Mouse (Mus musculus) large intestine, adult 2 months (tissue): Measurements from ENCODE around the gene Gm4513. TPM values are rescaled to one million over a fixed set of nuclear protein-coding genes. Genes with fewer than 3 reads are reported as not detected.
"Not testable (repeated sequence)": the region's sequence is repeated elsewhere in the genome, so short reads cannot be mapped to it uniquely, and the experiment has no call there.

Experiments
- DNase-seq: peaks from one replicate; pipeline ENCODE4 v3.0.0-alpha.2; 2012; ENCODE audit warnings: low read depth, low spot score
- WGBS: fragments of 180-500 bp; shearing (Covaris S2); methylation state at CpG from one replicate; pipeline ENCODE4 v1.1.7; 2018; 5-methylcytosine and 5-hydroxymethylcytosine counted together
- polyA plus RNA-seq: library from polyadenylated mRNA; depleted of rRNA; stranded (reverse); fragments of >200 nt; gene quantifications from 2 replicates; pipeline ENCODE4 v1.2.3, GENCODE M21; 2012; rRNA removed

Gm4513 gene
- polyA plus RNA-seq = not detected in 2 replicates

GRCm38 (mm10) chr7:20598921-20599320 lies at the start of gene Gm4513:
Gm4513 (minus strand) TSS chr7:20599021.
- WGBS = 76% methylated on average over 3 of the region's 5 CpGs
- not testable (repeated sequence) for DNase-seq

GRCm38 (mm10) chr7:20576141-20576540 lies 22.7 kb downstream of the Gm4513 start, which contains the start of gene Gm4141:
Gm4141 (minus strand) TSS chr7:20576241.
- not testable (repeated sequence) for DNase-seq
- no CpG with 5 or more reads among the region's 3 CpGs for WGBS

- DNase-seq = not testable (repeated sequence)
- WGBS = no CpG with 5 or more reads among the region's 1 CpGs
These were observed 53.2 kb downstream of the Gm4513 start, which contains the start of gene Gm5726 for GRCm38 (mm10) chr7:20545657-20546056. Gm5726 (minus strand) TSS chr7:20545757.

Other genes with a start within 250 kb of the Gm4513 start
- gene Gm5728, start 223.6 kb downstream of the Gm4513 start, polyA plus RNA-seq = not detected in 2 replicates
- gene Vmn1r100, start 181.1 kb downstream of the Gm4513 start, polyA plus RNA-seq = not detected in 2 replicates
- gene Vmn1r101, start 156.4 kb downstream of the Gm4513 start, polyA plus RNA-seq = not detected in 2 replicates
- gene Gm10670, start 124.1 kb downstream of the Gm4513 start, polyA plus RNA-seq = not detected in 2 replicates
- not detected in 2 replicates for gene Vmn1r103, start 88.5 kb downstream of the Gm4513 start, polyA plus RNA-seq
- gene Vmn1r104, start 65.2 kb downstream of the Gm4513 start, polyA plus RNA-seq = not detected in 2 replicates
- not detected in 2 replicates for gene Gm5726, start 53.3 kb downstream of the Gm4513 start, polyA plus RNA-seq
- gene Gm4141, start 22.8 kb downstream of the Gm4513 start, polyA plus RNA-seq = not detected in 2 replicates
- gene Vmn1r107, start 69.9 kb upstream of the Gm4513 start, polyA plus RNA-seq = not detected in 2 replicates
- not detected in 2 replicates for gene Vmn1r111, start 104.2 kb upstream of the Gm4513 start, polyA plus RNA-seq
- not detected in 2 replicates for gene Gm10668, start 131.6 kb upstream of the Gm4513 start, polyA plus RNA-seq
- not detected in 2 replicates for gene Vmn1r112, start 172.2 kb upstream of the Gm4513 start, polyA plus RNA-seq
- not detected in 2 replicates for gene Vmn1r113, start 188.3 kb upstream of the Gm4513 start, polyA plus RNA-seq
- gene Vmn1r114, start 213.2 kb upstream of the Gm4513 start, polyA plus RNA-seq = not detected in 2 replicates
- not detected in 2 replicates for gene Vmn1r115, start 246.0 kb upstream of the Gm4513 start, polyA plus RNA-seq